Mouse (Mus musculus) CD4-positive, CD25-positive, alpha-beta regulatory T cell, adult 2 months (primary cell): ENCODE results near the gene Cep83.

Experiments used
- DNase-seq: peaks from one replicate; pipeline ENCODE4 v3.0.0-alpha.2; 2012; ENCODE audit warnings: low read depth, low spot score

Gene Cep83

DNA sequence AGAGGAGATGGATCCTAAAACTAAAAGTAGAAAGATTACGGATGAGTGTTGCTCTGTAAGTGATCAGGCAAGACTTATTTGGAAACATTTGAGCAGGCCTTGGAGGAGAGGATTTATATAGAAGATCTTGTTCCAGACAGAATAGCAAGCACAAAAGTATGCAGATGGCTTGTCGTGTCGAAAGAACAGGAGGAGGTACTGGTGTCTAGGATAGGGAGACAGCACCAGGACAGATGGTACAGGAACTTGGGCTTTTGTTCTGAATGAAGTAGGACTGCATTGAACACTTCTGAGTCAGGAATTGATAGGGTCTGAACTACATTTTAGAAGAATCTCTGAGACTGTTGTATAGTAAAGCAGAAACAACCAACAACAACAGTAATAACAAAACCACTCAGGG lies 89.1 kb downstream of the Cep83 start:
- no peak for DNase-seq

DNA sequence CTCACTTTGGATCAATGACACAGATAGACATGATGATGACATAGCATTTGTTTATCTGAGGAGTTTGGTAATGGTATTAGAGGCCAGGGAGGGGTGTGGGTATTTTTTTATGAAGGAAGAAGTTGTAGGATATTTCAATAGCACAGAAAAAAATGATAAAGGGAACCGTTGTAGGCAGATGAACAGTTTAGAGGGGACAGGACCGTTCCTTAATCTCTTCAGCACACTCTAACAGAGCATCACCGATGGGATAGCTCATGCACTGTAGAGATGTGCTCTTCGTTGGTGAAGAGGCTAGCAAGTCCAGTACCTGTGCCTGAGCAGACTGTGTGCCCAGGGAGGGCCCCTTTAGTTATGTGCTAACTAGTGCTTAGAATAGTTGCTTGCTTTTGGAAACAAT lies 90.9 kb downstream of the Cep83 start:
- no peak for DNase-seq

GRCm38 (mm10) chr10:94780618-94781262 lies 92.3 kb downstream of the Cep83 start:
- no peak for DNase-seq

DNA sequence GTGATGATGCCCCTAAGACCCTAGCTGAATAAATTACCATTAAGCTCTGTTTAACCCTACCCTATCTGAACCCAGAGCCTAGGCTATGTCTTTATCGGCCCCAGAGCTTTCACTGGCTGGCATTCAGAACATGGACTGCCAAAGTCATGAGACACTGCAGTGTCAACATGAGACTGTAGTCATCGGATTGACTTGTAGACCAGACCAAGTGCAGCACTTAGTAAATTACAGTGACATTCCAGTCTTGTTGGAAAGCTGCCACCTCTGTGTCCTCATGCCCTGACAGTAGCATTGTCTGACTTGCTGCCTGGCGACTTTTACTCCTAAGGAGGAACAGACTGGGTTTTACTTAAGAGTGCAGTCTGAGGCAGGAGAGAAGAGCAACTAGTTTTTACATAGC lies 100.8 kb downstream of the Cep83 start:
- no peak for DNase-seq

GRCm38 (mm10) chr10:94793914-94794313 lies 105.5 kb downstream of the Cep83 start:
- no peak for DNase-seq

- DNase-seq, result no peak
Measured at GRCm38 (mm10) chr10:94794666-94795244, 106.3 kb downstream of the Cep83 start.

GRCm38 (mm10) chr10:94798128-94798527 lies 109.7 kb downstream of the Cep83 start:
- no peak for DNase-seq

- no peak for DNase-seq
Measured at GRCm38 (mm10) chr10:94799485-94800239, 111.2 kb downstream of the Cep83 start.

DNA sequence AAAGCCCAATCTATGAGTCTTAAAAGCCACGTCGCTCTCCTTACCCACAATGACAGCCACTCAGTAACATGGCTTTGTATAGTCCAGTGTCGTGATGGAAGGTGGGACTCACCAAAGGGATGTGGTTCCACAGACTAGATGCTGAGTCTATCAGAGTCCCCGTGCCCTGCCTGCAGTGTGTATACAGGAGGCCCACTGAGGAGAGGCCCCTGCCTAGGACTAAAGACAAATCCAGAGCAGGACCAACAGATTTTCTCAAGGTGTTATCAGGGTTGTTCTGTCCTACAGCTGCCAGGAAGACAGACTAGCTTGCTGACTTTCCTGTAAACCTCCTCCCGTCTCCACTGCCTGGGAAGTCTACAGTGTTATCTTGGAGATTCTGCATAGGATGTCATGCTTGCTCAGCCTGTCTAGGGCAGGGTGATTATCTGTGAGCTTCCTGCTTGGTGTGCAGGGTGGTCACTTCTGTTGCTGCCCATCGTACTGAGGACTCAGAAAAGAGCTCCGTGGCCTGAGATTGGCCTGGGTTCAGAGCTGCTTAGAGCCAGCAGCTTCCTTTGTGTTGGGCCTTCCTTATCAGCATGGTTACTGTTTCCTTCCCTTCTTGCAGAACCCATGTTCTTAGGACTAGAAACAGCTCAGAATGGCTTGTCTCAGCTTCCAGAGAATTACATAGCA lies 112.4 kb downstream of the Cep83 start:
- DNase-seq, result no peak

- no peak for DNase-seq
Measured at GRCm38 (mm10) chr10:94804029-94804908, 115.8 kb downstream of the Cep83 start.

GRCm38 (mm10) chr10:94804909-94805220 lies 116.4 kb downstream of the Cep83 start:
- no peak for DNase-seq

GRCm38 (mm10) chr10:94807323-94807722 lies 118.9 kb downstream of the Cep83 start:
- no peak for DNase-seq

DNA sequence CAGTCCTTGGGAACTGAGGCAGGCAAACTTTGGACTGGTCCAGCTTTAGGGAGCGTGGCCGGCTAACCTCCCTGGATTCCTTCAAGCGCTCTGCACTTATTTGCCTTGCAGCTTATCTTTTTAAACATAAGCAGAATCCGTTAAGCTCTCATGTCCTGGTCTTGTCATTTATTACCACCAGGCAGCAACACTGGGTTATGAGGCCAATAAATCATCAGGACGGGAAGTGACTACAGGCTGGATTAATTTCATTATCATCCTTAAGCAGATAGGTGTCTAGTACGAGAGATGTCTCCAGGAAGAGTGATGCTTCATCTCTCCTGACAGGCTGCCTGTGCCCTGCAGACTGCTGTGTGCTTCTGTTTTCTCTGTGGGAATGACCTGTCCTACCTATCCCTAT lies 119.8 kb downstream of the Cep83 start:
- DNase-seq, result no peak

- DNase-seq, result no peak
Measured at GRCm38 (mm10) chr10:94809946-94810472, 121.6 kb downstream of the Cep83 start.

GRCm38 (mm10) chr10:94811907-94812851 lies 123.7 kb downstream of the Cep83 start:
- no peak for DNase-seq

DNA sequence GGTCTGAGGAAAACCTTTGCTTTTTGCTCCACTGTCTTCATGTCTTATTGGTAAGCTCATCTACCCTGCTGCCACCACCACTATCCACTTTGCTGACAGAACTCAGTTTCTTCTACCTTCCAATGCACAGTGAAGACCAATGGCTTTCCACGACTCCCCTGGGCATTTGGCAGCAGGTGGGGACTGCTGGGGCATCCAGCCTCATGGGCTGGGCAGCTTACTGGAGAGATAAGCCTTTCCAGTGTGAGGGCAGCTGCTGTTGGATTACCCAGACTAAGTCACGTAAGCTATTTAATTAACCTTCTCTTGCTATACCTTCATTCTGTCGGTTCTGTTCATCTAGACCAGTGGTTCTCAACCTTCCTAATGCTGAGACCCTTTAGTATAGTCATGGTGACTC lies 129.7 kb downstream of the Cep83 start:
- no peak for DNase-seq

DNA sequence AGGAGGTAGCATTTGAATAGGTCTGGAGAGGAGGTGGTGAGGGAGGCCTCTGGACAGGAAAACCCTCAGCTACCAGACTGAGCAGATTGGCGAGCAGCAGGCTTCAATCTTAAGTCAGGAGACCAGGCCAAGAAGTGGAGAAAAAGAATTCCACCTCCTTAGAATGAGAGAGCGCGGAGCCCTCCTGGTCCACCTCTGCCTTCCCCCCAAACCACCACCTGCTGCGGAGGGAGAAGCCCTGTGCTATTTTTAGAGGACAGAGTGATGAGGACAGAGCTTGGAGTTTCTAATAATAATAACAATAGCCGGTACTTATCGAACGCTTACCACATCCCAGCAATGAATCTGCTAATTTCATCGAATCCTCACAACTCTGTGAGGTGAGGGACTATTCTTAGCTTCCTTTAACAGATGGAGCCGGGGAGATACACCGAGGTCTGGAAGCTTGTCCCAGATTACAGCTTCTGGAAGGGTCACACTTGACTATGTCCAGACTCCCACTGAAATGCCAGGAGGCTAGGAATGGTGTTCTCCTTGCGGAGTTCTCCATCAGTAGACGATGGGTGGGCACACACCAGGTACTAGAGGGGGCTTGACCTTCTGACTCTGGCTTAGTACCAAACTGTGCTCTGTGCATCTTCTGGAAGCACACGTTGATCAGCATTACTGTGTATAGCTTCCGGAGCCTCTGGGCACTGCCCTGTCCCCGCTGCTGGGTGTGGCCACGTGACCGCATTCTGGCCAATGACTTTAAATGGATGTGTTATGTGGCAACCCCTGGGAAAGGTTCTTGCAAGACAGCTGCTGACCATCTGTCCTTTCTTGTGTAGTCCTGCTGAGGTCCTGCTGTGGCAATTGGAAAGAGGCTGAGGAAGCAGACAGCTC lies 130.6 kb downstream of the Cep83 start:
- no peak for DNase-seq

DNA sequence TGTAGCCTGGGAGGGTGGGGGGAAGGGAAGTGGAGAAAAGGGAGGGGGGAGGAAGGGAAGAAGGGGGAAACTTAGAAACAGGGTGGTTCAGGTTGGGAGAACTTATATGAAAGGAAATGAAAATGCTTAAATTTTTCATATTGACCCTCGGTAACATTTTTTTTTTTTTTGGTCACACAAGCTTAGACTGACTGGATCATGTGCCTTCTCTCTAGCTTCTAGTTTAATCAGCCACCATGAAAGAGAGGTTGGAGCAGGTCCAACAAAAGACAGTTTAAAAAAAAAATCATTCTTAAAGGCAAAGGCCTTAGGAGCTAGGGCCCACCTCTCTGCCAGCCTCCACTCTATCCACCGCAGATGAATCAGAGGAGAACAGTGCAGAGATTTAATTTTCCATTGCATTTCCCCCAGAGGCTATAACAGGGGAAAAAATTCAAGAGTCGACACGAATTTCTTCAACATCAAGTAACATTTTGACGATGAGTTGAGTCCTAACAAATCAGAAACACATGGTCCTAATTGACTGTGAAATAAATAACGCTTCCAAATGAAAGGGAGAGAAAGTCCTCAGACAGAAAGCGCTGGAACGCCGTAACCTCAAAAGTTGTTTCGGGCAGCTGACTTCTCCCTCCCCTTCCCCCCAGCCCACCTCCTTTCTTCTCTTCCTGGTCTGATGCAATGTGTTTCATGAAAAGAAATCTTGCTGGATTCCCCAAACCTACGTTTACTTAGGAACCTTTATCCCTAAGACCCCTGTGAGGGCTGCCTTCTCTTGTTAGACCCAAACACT lies 135.7 kb downstream of the Cep83 start:
- DNase-seq, result no peak
